Comparison of ENCODE assay signal across 8 mouse cellular contexts in genomic region chr2:167347991-167348375, GRCm38 (mm10). TPM values are rescaled to one million over a fixed set of nuclear protein-coding genes. Genes with fewer than 3 reads are reported as not detected.
DNase-seq lines count a peak whose midpoint lies in the region; ATAC-seq lines count a peak whose summit lies in the region.

No protein-coding gene starts in this region.

- no peaks in the 10 kb centered on the region for H3K36me3 ChIP-seq in forebrain, embryonic 11.5 days (ENCODE audit: control insufficient read depth, insufficient read depth, low read length)
- H3K36me3 ChIP-seq in hindbrain, embryonic 10.5 days = peaks cover 7% of the 10 kb centered on the region; the same call in 1 of the 2 replicates
- H3K36me3 ChIP-seq in liver, embryonic 15.5 days (replicated peaks) = no peaks in the 10 kb centered on the region

- peak; percentile 97 for DNase-seq in heart, adult 11 months
- no peak for DNase-seq in heart, adult 8-10 months (ENCODE audit: low spot score)
- DNase-seq in ES-CJ7 (ENCODE audit: low read depth, low spot score) = peak; percentile 55
- no peak for DNase-seq in forebrain, embryonic 11.5 days (ENCODE audit: low spot score)
- DNase-seq in hindbrain, embryonic 10.5 days (ENCODE audit: low spot score) = peak; percentile 19
- peak; percentile 62 to 70 for DNase-seq in right cerebral cortex, postnatal 10 days (ENCODE audit: low spot score in 2 of 2)

- H3K4me2 ChIP-seq in forebrain, embryonic 11.5 days (ENCODE audit: low read depth, low read length, severe bottlenecking) = peak overlapping the region; percentile 85
- H3K4me2 ChIP-seq in liver, embryonic 15.5 days = peak overlapping the region; percentile 92

- peak overlapping the region; percentile 72 for H3K4me3 ChIP-seq in forebrain, embryonic 11.5 days (ENCODE audit: low read depth, low read length)
- H3K4me3 ChIP-seq in hindbrain, embryonic 10.5 days = peak overlapping the region; percentile 71
- peak overlapping the region; percentile 69 for H3K4me3 ChIP-seq in liver, embryonic 15.5 days (replicated peaks)

- no peak overlapping the region for H3K27ac ChIP-seq in forebrain, embryonic 11.5 days (ENCODE audit: low read depth, low read length)
- H3K27ac ChIP-seq in hindbrain, embryonic 10.5 days = peak overlapping the region; percentile 95
- H3K27ac ChIP-seq in liver, embryonic 15.5 days (replicated peaks) = no peak overlapping the region

- no peaks in the 10 kb centered on the region for H3K9me3 ChIP-seq in forebrain, embryonic 11.5 days (ENCODE audit: control insufficient read depth, low read length)
- no peaks in the 10 kb centered on the region for H3K9me3 ChIP-seq in hindbrain, embryonic 10.5 days
- H3K9me3 ChIP-seq in liver, embryonic 15.5 days (replicated peaks) = no peaks in the 10 kb centered on the region

- ATAC-seq in forebrain, embryonic 11.5 days (replicated peaks; ENCODE audit: low FRiP score) = no peak
- no peak for ATAC-seq in liver, embryonic 15.5 days (ENCODE audit: insufficient read depth)
- no peak for ATAC-seq in granulocyte monocyte progenitor cell, adult 5-6 weeks (replicated peaks; ENCODE audit: poor library complexity, severe bottlenecking)

- peak overlapping the region; percentile 84 for H3K9ac ChIP-seq in forebrain, embryonic 11.5 days (ENCODE audit: low read length)
- H3K9ac ChIP-seq in liver, embryonic 15.5 days = peak overlapping the region; percentile 69

- peaks cover 10% of the 10 kb centered on the region; the same call in 1 of the 2 replicates for H3K4me1 ChIP-seq in forebrain, embryonic 11.5 days (replicated peaks; ENCODE audit: control insufficient read depth, insufficient read depth, low read length)
- H3K4me1 ChIP-seq in hindbrain, embryonic 10.5 days (replicated peaks) = peaks cover 49% of the 10 kb centered on the region
- H3K4me1 ChIP-seq in liver, embryonic 15.5 days (replicated peaks) = peaks cover 81% of the 10 kb centered on the region

- peaks cover 6% of the 10 kb centered on the region; the same call in 1 of the 2 replicates for H3K27me3 ChIP-seq in forebrain, embryonic 11.5 days (ENCODE audit: control insufficient read depth, insufficient read depth, low read length)
- peaks cover 23% of the 10 kb centered on the region for H3K27me3 ChIP-seq in hindbrain, embryonic 10.5 days (ENCODE audit: insufficient read depth, poor library complexity, severe bottlenecking)
- H3K27me3 ChIP-seq in liver, embryonic 15.5 days = peaks cover 86% of the 10 kb centered on the region

- WGBS in forebrain, embryonic 11.5 days = 14% methylated on average over 11 of the region's 11 CpGs
- WGBS in hindbrain, embryonic 10.5 days = 16% methylated on average over 11 of the region's 11 CpGs
- WGBS in liver, embryonic 15.5 days (ENCODE audit: insufficient replicate concordance) = 12% methylated on average over 11 of the region's 11 CpGs

RNA-seq across cellular contexts. Expression of gene B4galt5, which starts 1.0 kb away (rescaled TPM):
- 10 to 100 TPM in 3 of 4 experiments, 1 to 10 TPM in 1; 8.9 to 12.8 (median 11.6) TPM for total RNA-seq in heart, adult 8-10 months (2022)
- polyA plus RNA-seq in forebrain, embryonic 11.5 days (2014; fragmentation: Nextera tagmentation; extraction: Ambion mirVana) = 17.5 and 19.2 TPM in 2 replicates
- polyA plus RNA-seq in hindbrain, embryonic 10.5 days (2016; fragmentation: Nextera tagmentation; extraction: Ambion mirVana) = 8.4 and 10.6 TPM in 2 replicates
- 2.4 TPM in 2 replicates for polyA plus RNA-seq in liver, embryonic 15.5 days (2015; fragmentation: Nextera tagmentation; extraction: Ambion mirVana)
- total RNA-seq in granulocyte monocyte progenitor cell, adult 5-6 weeks (2014; fragmentation: Nextera tagmentation) = 12.3 and 19.3 TPM in 2 replicates
- 5.0 and 13.1 TPM in 2 replicates for total RNA-seq in granulocyte monocyte progenitor cell, adult 5-6 weeks (2017)

Comparison
In these comparisons a context has a peak if more than half of its experiments do, and no peak if none do; other contexts are left out.
1. DNase-seq: peak in heart, adult 11 months (single experiment), ES-CJ7 (single experiment), hindbrain, embryonic 10.5 days (single experiment) and right cerebral cortex, postnatal 10 days (2 of 2); none in heart, adult 8-10 months (single experiment) and forebrain, embryonic 11.5 days (single experiment).
2. Peak in every context shown above with its lines, with median percentiles within 50 percentile points of each other: H3K4me3 ChIP-seq.